Mouse (Mus musculus) cortical plate, adult 2 months (tissue): ENCODE data around the gene Zfp362.

Experiments used
- CTCF ChIP-seq: fragments of 200-500 bp; IDR thresholded peaks from 2 replicates; pipeline ENCODE4 v1.5.1; 2011; ENCODE audit warnings: mild to moderate bottlenecking, control low read depth, low read length; ENCODE audit not compliant: insufficient read depth; ENCODE audit errors: extremely low read depth
- POLR2A ChIP-seq: fragments of 200-500 bp; IDR thresholded peaks from 2 replicates; pipeline ENCODE4 v1.6.1; 2011; ENCODE audit warnings: mild to moderate bottlenecking, low read length, control low read depth; ENCODE audit not compliant: insufficient read depth; ENCODE audit errors: extremely low read depth

DNA sequence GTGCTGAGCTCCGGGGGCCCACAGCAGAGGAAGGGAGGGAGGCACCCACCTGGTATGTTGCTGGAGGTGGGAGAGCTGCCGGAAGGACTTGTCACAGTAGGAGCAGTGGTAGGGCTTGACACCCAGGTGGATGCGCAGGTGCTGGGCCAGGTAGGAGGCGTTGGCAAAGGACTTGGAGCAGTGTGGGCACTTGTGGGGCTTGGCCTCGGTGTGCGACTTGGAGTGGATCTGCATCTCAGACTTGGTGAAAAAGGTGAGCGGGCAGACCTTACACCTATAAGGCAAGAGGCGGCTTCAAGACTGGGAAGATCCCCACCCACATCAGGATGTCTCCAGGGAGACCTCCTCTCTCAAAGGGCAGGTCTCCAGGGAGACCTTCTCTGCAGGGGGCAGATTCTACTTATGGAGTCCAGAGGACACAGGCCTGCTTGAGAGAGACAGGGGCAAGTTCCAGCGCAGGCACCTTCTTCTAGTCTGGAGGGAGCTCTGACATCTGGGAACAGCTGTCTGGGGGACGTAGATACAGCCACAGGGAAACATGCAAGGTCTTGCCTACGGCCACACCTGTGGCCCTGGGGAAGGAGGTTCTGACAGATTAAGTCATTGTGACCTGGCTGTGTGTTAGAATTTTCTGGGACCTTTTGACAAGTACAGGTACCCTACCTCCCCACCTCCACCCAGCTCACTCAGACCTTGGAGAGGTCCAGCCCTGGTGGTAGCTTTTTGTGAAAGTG, 19.8 kb downstream of the Zfp362 start:
- TF ChIP-seq CTCF (no peak), POLR2A (no peak)
